Mouse (Mus musculus) CD4-positive helper T cell, adult 2 months (primary cell): ENCODE data around the gene Ssc4d.

ENCODE experiments used
- DNase-seq: peaks from one replicate; pipeline ENCODE4 v3.0.0-alpha.2; 2012; ENCODE audit warnings: low read depth, missing footprints, low spot score

Ssc4d gene

GRCm38 (mm10) chr5:135975893-135976668 lies 1.8 kb upstream of the Ssc4d start:
- DNase-seq: no peak

GRCm38 (mm10) chr5:135971876-135972275 lies 2.5 kb downstream of the Ssc4d start:
- DNase-seq: no peak

DNA sequence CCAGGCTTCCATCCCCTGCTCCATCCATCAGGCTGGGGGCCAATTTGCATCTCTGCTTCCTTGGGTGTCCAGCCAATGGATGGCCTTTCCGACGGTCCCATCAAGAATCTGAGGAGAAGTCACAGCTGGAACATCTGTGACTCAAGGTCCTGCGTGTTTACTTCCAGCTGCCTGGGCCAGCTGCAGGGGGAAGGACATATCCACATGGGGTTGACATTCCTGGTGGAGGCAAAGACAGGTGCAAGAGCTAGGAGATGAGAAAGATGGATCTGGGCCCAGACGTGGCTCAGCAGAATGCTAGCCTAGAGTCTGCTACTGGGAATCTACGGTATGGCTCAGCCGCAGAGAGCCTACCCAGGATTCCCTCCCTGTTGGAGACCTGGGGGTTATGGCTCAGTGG lies 4.1 kb downstream of the Ssc4d start:
- DNase-seq: no peak

DNA sequence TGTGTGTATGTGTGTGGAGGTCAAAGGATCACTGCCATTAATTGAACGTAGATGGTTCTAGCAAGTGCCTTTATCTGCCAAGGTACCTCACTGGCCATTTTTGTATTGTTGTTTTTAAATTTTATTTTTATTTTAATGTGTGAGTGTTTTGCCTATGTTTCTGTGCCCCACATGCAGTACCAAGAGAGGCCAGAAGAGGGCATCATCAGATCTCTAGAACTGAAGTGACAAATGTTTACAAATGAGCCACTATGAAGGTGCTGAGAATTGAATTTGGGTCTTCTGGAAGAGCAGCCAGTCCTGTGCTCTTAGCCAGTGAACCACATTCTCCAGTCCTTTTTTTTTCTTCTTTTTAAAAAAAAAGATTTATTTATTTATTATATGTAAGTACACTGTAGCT lies 5.5 kb downstream of the Ssc4d start:
- peak; percentile 70 for DNase-seq

- peak; percentile 43 for DNase-seq
Measured at GRCm38 (mm10) chr5:135966866-135967265, 7.5 kb downstream of the Ssc4d start.

DNA sequence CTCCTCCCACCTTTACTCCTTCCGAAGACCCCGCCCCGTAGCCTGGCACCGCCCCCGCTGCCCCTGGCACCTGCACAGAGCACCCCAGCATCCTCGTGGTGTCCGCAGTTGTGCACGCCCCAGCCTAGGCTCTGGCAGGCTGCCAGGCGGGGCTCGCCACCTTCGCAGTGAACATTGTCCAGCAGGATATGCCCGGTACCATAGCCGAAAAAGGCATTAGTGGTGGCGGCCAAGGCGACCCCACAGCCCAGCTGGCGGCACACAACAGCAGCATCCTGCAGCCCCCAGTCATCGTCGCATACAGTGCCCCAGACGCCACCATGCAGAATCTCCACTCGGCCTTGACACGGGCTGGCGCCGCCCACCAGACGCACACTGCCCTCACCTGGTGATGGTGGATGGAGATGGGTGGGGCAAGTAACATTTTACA lies 8.8 kb downstream of the Ssc4d start:
- no peak for DNase-seq

- DNase-seq: no peak
Measured at GRCm38 (mm10) chr5:135963280-135963627, 11.1 kb downstream of the Ssc4d start.

DNA sequence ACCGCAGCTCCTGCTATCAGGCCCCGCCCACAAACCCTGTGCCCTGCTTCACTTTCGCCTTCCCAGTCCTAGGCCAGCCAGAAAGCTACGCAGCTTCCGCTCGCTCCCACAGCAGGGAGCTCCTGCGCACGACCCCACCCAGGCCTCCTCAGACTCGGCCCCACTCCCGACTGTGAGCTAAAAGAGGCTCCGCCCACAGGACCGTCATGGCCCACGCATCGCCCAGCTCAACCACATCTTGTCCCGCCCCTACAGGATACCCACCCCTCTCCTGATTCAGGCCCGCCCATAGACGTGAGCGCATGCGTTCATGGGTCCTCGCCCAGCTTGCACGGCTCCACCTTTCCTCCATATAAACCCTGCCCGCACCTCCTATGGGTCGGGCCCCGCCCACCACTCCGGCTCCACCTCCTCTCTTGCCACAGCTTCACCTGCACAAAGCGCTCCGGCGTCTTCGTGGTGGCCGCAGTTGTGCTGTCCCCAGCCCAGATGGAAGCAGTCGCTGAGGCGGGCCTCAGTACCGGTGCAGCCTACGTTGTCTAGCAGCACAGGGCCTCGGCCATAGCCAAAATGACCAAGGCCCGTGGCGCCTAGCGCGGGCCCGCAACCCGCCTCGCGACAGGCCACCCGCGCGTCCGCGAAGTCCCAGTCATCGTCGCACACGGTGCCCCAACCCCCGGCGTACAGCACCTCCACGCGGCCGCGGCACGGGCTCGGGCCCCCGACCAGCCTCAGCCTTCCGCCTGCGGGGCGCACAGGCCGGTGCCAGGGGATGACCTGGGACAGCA lies 11.6 kb downstream of the Ssc4d start:
- peak; percentile 100 for DNase-seq

- no peak for DNase-seq
Measured at GRCm38 (mm10) chr5:135962125-135962491, 12.2 kb downstream of the Ssc4d start.

- no peak for DNase-seq
Measured at GRCm38 (mm10) chr5:135960909-135961635, 13.3 kb downstream of the Ssc4d start.

- DNase-seq: no peak
Measured at GRCm38 (mm10) chr5:135959911-135960310, 14.4 kb downstream of the Ssc4d start.

DNA sequence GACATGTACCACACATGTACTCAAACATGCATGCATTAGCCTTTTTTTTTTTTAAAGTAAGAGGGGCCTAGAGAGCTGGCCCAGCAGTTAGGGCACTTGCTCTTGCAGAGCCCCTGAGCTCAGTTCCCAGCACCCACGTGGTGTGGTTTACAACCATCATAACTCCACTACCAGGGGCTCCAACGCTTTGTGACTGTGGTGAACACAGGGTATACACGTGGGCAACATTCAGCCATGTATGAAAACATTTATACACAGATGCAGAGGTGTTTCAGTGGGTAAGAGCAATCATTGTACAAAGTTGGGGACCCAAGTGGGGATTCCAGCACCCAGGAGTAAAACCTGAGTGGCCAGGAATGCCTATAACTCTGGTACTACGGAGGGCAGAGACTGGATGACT lies 16.0 kb downstream of the Ssc4d start:
- DNase-seq: no peak

GRCm38 (mm10) chr5:135957207-135957974 lies 16.9 kb downstream of the Ssc4d start:
- peak; percentile 99 for DNase-seq

DNA sequence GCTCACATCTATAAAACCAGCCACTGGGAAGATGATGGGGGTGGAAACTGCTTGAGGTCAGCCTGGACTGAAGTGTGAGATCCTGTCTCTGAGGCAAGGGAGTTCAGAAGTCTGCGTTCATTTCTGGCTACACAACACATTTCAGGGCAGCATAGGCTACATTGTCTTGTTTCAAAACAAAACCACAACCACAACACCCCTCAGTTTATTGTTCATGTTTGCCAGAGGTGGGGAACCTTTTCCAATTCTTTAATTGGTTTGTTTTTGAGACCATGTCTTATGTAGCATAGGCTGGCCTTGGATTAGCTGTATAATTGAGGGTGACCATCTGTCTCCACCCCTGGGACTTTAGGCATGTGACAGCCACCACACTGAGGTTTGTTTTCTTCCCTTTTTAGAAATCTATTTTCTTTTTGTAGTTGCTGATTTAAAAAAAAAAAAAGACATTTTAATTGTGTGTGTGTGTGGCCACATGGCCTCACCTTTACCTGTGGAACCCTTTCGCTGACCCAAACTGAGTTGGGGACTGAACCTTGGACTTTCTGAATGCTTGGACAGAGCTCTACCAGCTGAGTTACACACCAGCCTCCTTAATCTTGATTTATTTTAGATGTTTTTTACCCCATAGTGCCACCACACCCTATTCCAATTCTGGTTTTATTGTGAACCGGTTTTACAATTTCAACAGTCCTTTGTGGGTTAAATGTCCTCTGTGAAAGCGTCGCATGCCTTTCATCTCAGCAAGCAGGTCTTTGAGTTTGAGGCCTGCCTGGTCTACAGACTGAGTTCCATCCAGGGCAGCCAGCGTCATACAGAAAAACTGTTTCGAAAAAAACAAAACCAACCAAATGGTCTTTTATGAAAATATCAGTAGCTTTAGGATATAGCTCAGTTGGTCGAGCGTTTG lies 17.8 kb downstream of the Ssc4d start:
- DNase-seq: peak; percentile 41

GRCm38 (mm10) chr5:135952830-135953229 lies 21.5 kb downstream of the Ssc4d start:
- no peak for DNase-seq

DNA sequence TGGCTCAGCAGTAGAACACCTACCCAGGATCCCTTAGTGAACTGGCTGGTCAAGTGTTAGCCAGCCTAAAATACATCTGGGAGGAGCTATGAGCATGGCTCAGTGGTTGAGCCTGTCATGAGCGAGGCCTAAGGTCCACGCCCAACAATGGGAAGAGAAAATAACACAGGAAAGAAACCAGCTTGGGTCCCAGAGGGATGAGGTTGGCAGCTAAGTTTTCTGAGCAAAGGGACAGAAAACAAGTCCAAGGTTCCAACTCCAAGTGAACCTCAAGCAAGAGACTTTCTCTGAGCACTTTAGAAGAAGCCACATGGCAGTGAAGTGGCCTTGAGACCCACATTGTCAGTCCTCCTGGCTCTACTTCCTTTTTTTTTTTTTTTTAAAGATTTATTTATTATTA lies 22.7 kb downstream of the Ssc4d start:
- no peak for DNase-seq

DNA sequence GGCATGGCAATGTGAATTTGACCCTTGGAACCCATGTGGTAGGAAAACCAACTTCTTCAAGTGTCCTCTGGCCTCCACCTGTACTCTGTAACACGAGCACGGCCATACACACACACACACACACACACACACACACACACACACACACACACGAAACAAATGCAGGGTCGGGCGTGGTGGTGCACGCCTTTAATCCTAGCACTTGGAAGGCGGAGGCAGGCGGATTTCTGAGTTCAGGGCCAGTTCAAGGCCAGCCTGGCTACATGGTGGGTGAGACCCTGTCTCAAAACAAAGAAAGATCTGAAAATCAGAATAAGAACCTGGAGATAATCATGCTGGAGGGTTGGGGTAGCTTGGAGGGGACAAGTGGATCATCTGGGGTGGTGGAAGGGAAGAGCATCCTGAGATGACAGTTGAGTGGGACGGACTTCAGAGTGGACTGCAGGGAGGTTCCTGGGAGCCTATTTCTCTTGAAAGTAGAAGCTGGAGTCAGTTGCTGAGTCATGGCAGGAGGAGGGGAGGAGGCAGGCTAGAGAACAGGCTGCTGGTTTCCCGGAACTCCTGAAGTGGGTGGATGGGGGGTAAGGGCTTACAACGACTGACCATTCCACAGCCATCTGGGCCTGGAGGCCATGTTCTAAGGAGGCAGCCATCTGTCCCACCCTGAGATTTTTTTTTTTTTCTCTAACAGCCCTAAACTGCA lies 23.5 kb downstream of the Ssc4d start:
- DNase-seq: no peak

GRCm38 (mm10) chr5:135946621-135947020 lies 27.7 kb downstream of the Ssc4d start:
- DNase-seq: no peak

DNA sequence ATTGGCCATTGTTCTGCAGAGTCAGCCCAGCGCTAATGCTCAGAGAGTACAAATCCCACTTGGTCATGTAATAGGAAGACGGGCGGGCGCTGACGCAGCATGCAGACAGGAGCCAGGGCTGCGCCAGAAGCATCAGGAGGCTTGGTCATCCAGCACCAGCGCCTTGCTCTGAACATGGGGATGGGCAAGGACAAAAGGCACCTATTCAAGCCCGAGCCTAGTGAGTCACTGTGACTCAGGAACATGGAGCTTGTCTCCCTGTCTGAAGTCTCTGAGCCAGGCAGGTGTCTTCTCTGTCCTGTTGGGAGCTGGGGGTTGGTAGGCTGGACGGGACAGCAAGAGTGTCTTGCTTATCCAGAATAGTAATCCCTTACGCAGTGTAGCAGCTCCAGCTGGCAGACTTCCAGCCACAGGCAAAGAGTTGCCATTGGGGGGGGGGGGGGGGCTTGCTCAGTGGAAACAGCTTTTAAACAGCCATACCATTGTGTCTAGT lies 28.4 kb downstream of the Ssc4d start:
- no peak for DNase-seq

DNA sequence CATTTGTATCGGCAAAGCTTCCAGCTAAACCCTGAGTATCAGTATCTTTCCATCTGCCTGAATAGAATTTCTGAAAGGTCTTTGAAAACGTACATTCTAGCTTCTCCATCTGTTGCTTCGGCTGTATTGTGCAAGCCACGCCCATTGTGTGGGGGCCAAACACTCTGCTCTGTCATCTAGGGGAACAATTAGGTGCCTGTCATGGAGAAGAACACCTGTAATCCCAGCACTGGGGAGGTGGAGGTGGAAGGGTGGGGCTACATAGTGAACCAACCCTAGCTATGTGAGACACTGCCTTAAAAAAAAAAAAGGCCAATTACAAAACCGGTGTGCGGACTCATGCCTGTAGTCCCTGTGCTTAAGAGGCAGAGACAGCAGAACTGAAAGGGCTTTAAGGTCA lies 31.6 kb downstream of the Ssc4d start:
- no peak for DNase-seq
